23 mouse cellular contexts compared by ENCODE assay signal in genomic region chr7:122432401-122432800, GRCm38 (mm10).
DNase-seq lines count a peak whose midpoint lies in the region; TF ChIP-seq lines count a peak whose summit lies in the region.
"Had no signal": no experiment of that assay in that cellular context is flagged by ENCODE, and none has a peak within 500 bp of the region (broad histone marks: within the 10 kb centered on the region; RNA-seq: fewer than 3 reads in every experiment).

No protein-coding gene starts in this region.

- H3K27ac ChIP-seq in layer of hippocampus, adult 2 months, result peak overlapping the region; percentile 47; the same call in 1 of the 2 replicates
- H3K27ac ChIP-seq: embryonic facial prominence, embryonic 12.5 days; embryonic facial prominence, embryonic 15.5 days; gastrocnemius, adult 2 months; heart, embryonic 15.5 days; hindbrain, embryonic 10.5 days; hindbrain, embryonic 14.5 days had no signal

- DNase-seq in cerebellum, adult 11 months, result peak; percentile 41
- no peak for DNase-seq in cerebellum, adult 8-10 months
- DNase-seq in layer of hippocampus, adult 2 months (ENCODE audit: low spot score in 2 of 2), result no peak
- no peak for DNase-seq in layer of hippocampus, postnatal 25 days (ENCODE audit: extremely low spot score in 1 of 2, low spot score in 1 of 2)
- DNase-seq in cerebellum, adult 9-10 months, result peak; percentile 79
- peak; percentile 43 to 68 for DNase-seq in cerebellum, postnatal 25 days
- DNase-seq in T-cell, adult 2 months (ENCODE audit: low spot score), result no peak
- no peak for DNase-seq in lung, postnatal 25 days (ENCODE audit: low spot score)
- DNase-seq: adrenal gland, postnatal 10 days; adrenal gland, postnatal 36 days; forebrain, postnatal 0 days; gastrocnemius, adult 2 months; gastrocnemius, postnatal 14 days; heart, adult 11 months; heart, postnatal 10 days; heart, postnatal 36 days; kidney, adult 2 months had no signal

- TF ChIP-seq CTCF in layer of hippocampus, adult 2 months (conservative IDR thresholded peaks at IDR 0.05), result no peak

- H3K4me3 ChIP-seq in layer of hippocampus, adult 2 months, result no peak overlapping the region
- H3K4me3 ChIP-seq: embryonic facial prominence, embryonic 12.5 days; embryonic facial prominence, embryonic 15.5 days; gastrocnemius, adult 2 months; heart, embryonic 12.5 days; heart, embryonic 15.5 days; hindbrain, embryonic 10.5 days had no signal

Comparison
In these comparisons a context has a peak if more than half of its experiments do, and no peak if none do; other contexts are left out.
1. DNase-seq: peak in cerebellum, adult 11 months (single experiment), cerebellum, adult 9-10 months (single experiment) and cerebellum, postnatal 25 days (2 of 2); none in cerebellum, adult 8-10 months (single experiment), layer of hippocampus, adult 2 months (0 of 2), layer of hippocampus, postnatal 25 days (0 of 2), T-cell, adult 2 months (single experiment) and lung, postnatal 25 days (single experiment).